Mouse (Mus musculus): Measurements from ENCODE around the gene Gli2. TPM values are rescaled to one million over a fixed set of nuclear protein-coding genes. Genes with fewer than 3 reads are reported as not detected.

Gene Gli2
- total and polyA plus RNA-seq, 2 experiments, result 0.10 TPM; not detected in 1

GRCm38 (mm10) chr1:119053872-119054354 lies 494 bp upstream of the Gli2 start:
- Histone ChIP-seq H3K27me3 (ENCODE audit: control insufficient read depth, insufficient read depth, low read length) (peaks cover 18% of the 10 kb centered on the region; the same call in 1 of the 2 replicates), H3K79me2 (ENCODE audit: control insufficient read depth, insufficient read depth, low read length) (no peaks in the 10 kb centered on the region), H3K9ac (ENCODE audit: low read depth, low read length) (no peak overlapping the region), H3K36me3 (ENCODE audit: control insufficient read depth, insufficient read depth, low read length) (no peaks in the 10 kb centered on the region), H3K4me1 (ENCODE audit: control insufficient read depth, insufficient read depth, low read length) (no peaks in the 10 kb centered on the region), H3K4me3 (ENCODE audit: insufficient read depth, low read depth, low read length) (peak overlapping the region; percentile 1; the same call in 1 of the 2 replicates), H3K27ac (replicated peaks; ENCODE audit: insufficient read depth, low read depth, low read length) (no peak overlapping the region)
- WGBS, result 5% methylated on average over 25 of the region's 25 CpGs
- TF ChIP-seq CTCF (IDR thresholded peaks at IDR 0.05; ENCODE audit: low read depth, low read length), result no peak
- TF ChIP-seq POLR2A (IDR thresholded peaks at IDR 0.05; ENCODE audit: extremely low read depth, insufficient read depth, low read length), result no peak
- DNase-seq (ENCODE audit: extremely low read depth, low read depth, low spot score), result no peak

GRCm38 (mm10) chr1:119052631-119053177 lies 715 bp downstream of the Gli2 start:
- no peak overlapping the region for H3K9ac ChIP-seq (ENCODE audit: low read depth, low read length)

GRCm38 (mm10) chr1:119051938-119052551 lies 1.4 kb downstream of the Gli2 start:
- WGBS, result 3% methylated on average over 21 of the region's 21 CpGs
- no peak overlapping the region; the same call in 1 of the 2 replicates for H3K4me3 ChIP-seq (ENCODE audit: insufficient read depth, low read depth, low read length)
- H3K4me1 ChIP-seq (ENCODE audit: control insufficient read depth, insufficient read depth, low read length), result no peaks in the 10 kb centered on the region
- TF ChIP-seq POLR2A (IDR thresholded peaks at IDR 0.05; ENCODE audit: extremely low read depth, insufficient read depth, low read length) (no peak), CTCF (IDR thresholded peaks at IDR 0.05; ENCODE audit: low read depth, low read length) (no peak)
- H3K9ac ChIP-seq (ENCODE audit: low read depth, low read length), result no peak overlapping the region
- H3K27ac ChIP-seq (replicated peaks; ENCODE audit: insufficient read depth, low read depth, low read length), result no peak overlapping the region
- H3K36me3 ChIP-seq (ENCODE audit: control insufficient read depth, insufficient read depth, low read length), result no peaks in the 10 kb centered on the region
- peaks cover 18% of the 10 kb centered on the region; the same call in 1 of the 2 replicates for H3K27me3 ChIP-seq (ENCODE audit: control insufficient read depth, insufficient read depth, low read length)
- no peak for DNase-seq (ENCODE audit: extremely low read depth, low read depth, low spot score)
- H3K79me2 ChIP-seq (ENCODE audit: control insufficient read depth, insufficient read depth, low read length), result no peaks in the 10 kb centered on the region

More at GRCm38 (mm10) chr1:119052631-119053177, 715 bp downstream of the Gli2 start:
- Histone ChIP-seq H3K27me3 (ENCODE audit: control insufficient read depth, insufficient read depth, low read length) (peaks cover 18% of the 10 kb centered on the region; the same call in 1 of the 2 replicates), H3K36me3 (ENCODE audit: control insufficient read depth, insufficient read depth, low read length) (no peaks in the 10 kb centered on the region), H3K27ac (replicated peaks; ENCODE audit: insufficient read depth, low read depth, low read length) (no peak overlapping the region), H3K79me2 (ENCODE audit: control insufficient read depth, insufficient read depth, low read length) (no peaks in the 10 kb centered on the region), H3K4me1 (ENCODE audit: control insufficient read depth, insufficient read depth, low read length) (no peaks in the 10 kb centered on the region), H3K4me3 (ENCODE audit: insufficient read depth, low read depth, low read length) (peak overlapping the region; percentile 22; the same call in 1 of the 2 replicates)
- WGBS, result 3% methylated on average over 33 of the region's 33 CpGs
- DNase-seq (ENCODE audit: extremely low read depth, low read depth, low spot score), result no peak
- no peak for TF ChIP-seq CTCF (IDR thresholded peaks at IDR 0.05; ENCODE audit: low read depth, low read length)
- TF ChIP-seq POLR2A (IDR thresholded peaks at IDR 0.05; ENCODE audit: extremely low read depth, insufficient read depth, low read length), result no peak

- no peaks in the 10 kb centered on the region for H3K79me2 ChIP-seq (ENCODE audit: control insufficient read depth, insufficient read depth, low read length)
- H3K27ac ChIP-seq (replicated peaks; ENCODE audit: insufficient read depth, low read depth, low read length), result no peak overlapping the region
- no peaks in the 10 kb centered on the region for H3K4me1 ChIP-seq (ENCODE audit: control insufficient read depth, insufficient read depth, low read length)
- 6% methylated on average over 21 of the region's 21 CpGs for WGBS
- H3K9ac ChIP-seq (ENCODE audit: low read depth, low read length), result no peak overlapping the region
- no peak overlapping the region; the same call in 1 of the 2 replicates for H3K4me3 ChIP-seq (ENCODE audit: insufficient read depth, low read depth, low read length)
- peaks cover 18% of the 10 kb centered on the region; the same call in 1 of the 2 replicates for H3K27me3 ChIP-seq (ENCODE audit: control insufficient read depth, insufficient read depth, low read length)
- DNase-seq (ENCODE audit: extremely low read depth, low read depth, low spot score), result peak; percentile 10
- H3K36me3 ChIP-seq (ENCODE audit: control insufficient read depth, insufficient read depth, low read length), result no peaks in the 10 kb centered on the region
- TF ChIP-seq POLR2A (IDR thresholded peaks at IDR 0.05; ENCODE audit: extremely low read depth, insufficient read depth, low read length) (no peak), CTCF (IDR thresholded peaks at IDR 0.05; ENCODE audit: low read depth, low read length) (no peak)
These were observed 2.1 kb downstream of the Gli2 start for GRCm38 (mm10) chr1:119051192-119051937.

- 26% methylated on average over 10 of the region's 10 CpGs for WGBS
- H3K27me3 ChIP-seq (ENCODE audit: control insufficient read depth, insufficient read depth, low read length), result peaks cover 18% of the 10 kb centered on the region; the same call in 1 of the 2 replicates
- H3K9ac ChIP-seq (ENCODE audit: low read depth, low read length), result no peak overlapping the region
- no peak overlapping the region for H3K4me3 ChIP-seq (ENCODE audit: insufficient read depth, low read depth, low read length)
- H3K27ac ChIP-seq (replicated peaks; ENCODE audit: insufficient read depth, low read depth, low read length), result no peak overlapping the region
- no peaks in the 10 kb centered on the region for H3K79me2 ChIP-seq (ENCODE audit: control insufficient read depth, insufficient read depth, low read length)
- H3K4me1 ChIP-seq (ENCODE audit: control insufficient read depth, insufficient read depth, low read length), result no peaks in the 10 kb centered on the region
- no peaks in the 10 kb centered on the region for H3K36me3 ChIP-seq (ENCODE audit: control insufficient read depth, insufficient read depth, low read length)
- DNase-seq (ENCODE audit: extremely low read depth, low read depth, low spot score), result no peak
- TF ChIP-seq CTCF (IDR thresholded peaks at IDR 0.05; ENCODE audit: low read depth, low read length), result no peak
- TF ChIP-seq POLR2A (IDR thresholded peaks at IDR 0.05; ENCODE audit: extremely low read depth, insufficient read depth, low read length), result no peak
These were observed 3.4 kb downstream of the Gli2 start for GRCm38 (mm10) chr1:119049812-119050615.

All from liver, adult 2 months (tissue).